Mouse (Mus musculus) spleen, adult 2 months (tissue): ENCODE measurements around the gene AC124108.1. TPM values are rescaled to one million over a fixed set of nuclear protein-coding genes. Genes with fewer than 3 reads are reported as not detected.
A peak's percentile ranks its signal among the peaks of the same experiment; 100 is the strongest.

Experiments used
- DNase-seq, 2 experiments: peaks; one replicate each; pipeline versions ENCODE4 v3.0.0 to v3.0.0-alpha.2; 2012 to 2021; ENCODE audit warnings: low spot score in 2 of 2, low read depth in 1 of 2
- H3K27ac ChIP-seq: fragments of 200-500 bp; 2 replicates; pipeline ENCODE4 v1.5.1; 2012; ENCODE audit warnings: low read length, inconsistent platforms; ENCODE audit not compliant: insufficient read depth
- H3K27me3 ChIP-seq: fragments of 200-500 bp; 2 replicates; pipeline ENCODE4 v1.6.1; 2012; ENCODE audit warnings: mild to moderate bottlenecking, moderate library complexity, low read length, inconsistent platforms; ENCODE audit not compliant: control insufficient read depth, insufficient read depth
- H3K36me3 ChIP-seq: fragments of 200-500 bp; 2 replicates; pipeline ENCODE4 v1.6.1; 2012; ENCODE audit warnings: mild to moderate bottlenecking, low read length, inconsistent platforms; ENCODE audit not compliant: control insufficient read depth, insufficient read depth
- H3K4me1 ChIP-seq: fragments of 200-500 bp; 2 replicates; pipeline ENCODE4 v1.6.1; 2011; ENCODE audit warnings: inconsistent platforms; ENCODE audit not compliant: control insufficient read depth, insufficient read depth, insufficient read length
- H3K4me3 ChIP-seq: fragments of 200-500 bp; 2 replicates; pipeline ENCODE4 v1.5.1; 2011; ENCODE audit warnings: mild to moderate bottlenecking, inconsistent platforms; ENCODE audit not compliant: insufficient read depth, insufficient read length; ENCODE audit errors: extremely low read depth
- CTCF ChIP-seq: fragments of 200-500 bp; IDR thresholded peaks from 2 replicates; pipeline ENCODE4 v1.5.1; 2011; ENCODE audit warnings: mild to moderate bottlenecking, inconsistent platforms; ENCODE audit not compliant: insufficient read depth, insufficient read length, insufficient replicate concordance; ENCODE audit errors: extremely low read depth
- POLR2A ChIP-seq: fragments of 200-500 bp; IDR thresholded peaks from 2 replicates; pipeline ENCODE4 v1.6.1; 2011; ENCODE audit warnings: low read depth, low read length, inconsistent platforms
- WGBS: fragments of 180-500 bp; shearing (Covaris S2); methylation state at CpG from one replicate; pipeline ENCODE4 v1.1.7; 2018; 5-methylcytosine and 5-hydroxymethylcytosine counted together
- polyA plus RNA-seq: library from polyadenylated mRNA; depleted of rRNA; stranded (reverse); fragments of >200 nt; gene quantifications from 2 replicates; pipeline ENCODE4 v1.2.3, GENCODE M21; 2012; rRNA removed

Gene AC124108.1
- polyA plus RNA-seq: not detected in 2 replicates

- Histone ChIP-seq H3K4me3 (peak within 1 kb of the TSS; percentile 45; the same call in 1 of the 2 replicates), H3K27ac (no peak within 1 kb of the TSS), H3K4me1 (peaks cover 8% of the 10 kb centered on the region), H3K27me3 (peaks cover 26% of the 10 kb centered on the region), H3K36me3 (no peaks in the 10 kb centered on the region)
- 3% methylated on average over 34 of the region's 34 CpGs for WGBS
- no peak for DNase-seq
- TF ChIP-seq CTCF: no peak
- TF ChIP-seq POLR2A: no peak
These were observed at the start of gene AC124108.1, which contains the start of gene Lemd1 for GRCm38 (mm10) chr1:132191093-132191785. AC124108.1 (plus strand) TSS chr1:132191457. Lemd1 (plus strand) TSS chr1:132191431.

DNA sequence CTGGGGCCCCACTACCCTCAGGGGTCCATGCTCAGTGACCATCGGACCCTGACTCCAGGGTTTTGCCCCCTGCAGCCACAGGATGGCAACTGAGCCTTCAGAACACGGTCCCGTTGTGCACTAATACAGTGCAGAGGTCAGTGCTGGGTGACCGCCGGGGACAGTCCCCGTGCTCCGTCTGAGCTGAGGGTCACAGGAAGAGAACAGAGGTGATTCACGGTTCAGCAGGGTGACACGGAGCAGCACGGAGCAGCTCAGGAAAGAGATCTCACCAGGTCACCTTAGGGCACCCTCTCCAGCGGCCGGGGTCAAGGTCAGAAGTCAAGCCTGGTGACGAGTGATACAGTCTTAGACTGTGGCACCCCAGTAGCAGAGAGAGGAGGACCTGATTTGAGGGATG, 49.5 kb upstream of the AC124108.1 start:
- H3K27ac ChIP-seq: no peak overlapping the region
- DNase-seq: no peak
- no peaks in the 10 kb centered on the region for H3K4me1 ChIP-seq
- no peak overlapping the region for H3K4me3 ChIP-seq
- peaks cover 12% of the 10 kb centered on the region for H3K27me3 ChIP-seq
- no peak for TF ChIP-seq POLR2A
- TF ChIP-seq CTCF: no peak
- WGBS: 90% methylated on average over 13 of the region's 13 CpGs
- H3K36me3 ChIP-seq: no peaks in the 10 kb centered on the region

GRCm38 (mm10) chr1:132143079-132143478, 48.2 kb upstream of the AC124108.1 start:
- DNase-seq: no peak
- no peak for TF ChIP-seq POLR2A
- TF ChIP-seq CTCF: no peak

DNA sequence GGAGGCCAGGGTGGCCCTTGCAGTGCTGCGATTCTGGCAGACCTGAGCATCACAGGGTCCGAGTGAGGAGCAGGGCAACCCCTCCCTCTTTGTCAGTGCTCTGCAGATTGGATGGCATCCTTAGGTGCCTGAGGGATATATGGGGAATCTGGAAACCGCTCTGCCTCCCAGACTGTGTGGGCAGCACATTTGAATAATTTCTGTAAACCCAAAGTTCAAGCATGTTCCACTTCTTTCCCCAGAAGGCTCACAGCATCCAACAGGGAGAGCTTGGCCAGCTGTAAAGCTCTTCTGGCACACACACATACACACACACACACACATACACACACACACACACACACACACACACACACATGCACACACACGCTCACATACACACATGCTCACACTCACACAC, 47.5 kb upstream of the AC124108.1 start:
- Histone ChIP-seq H3K27me3 (peaks cover 10% of the 10 kb centered on the region; the same call in 1 of the 2 replicates), H3K36me3 (no peaks in the 10 kb centered on the region), H3K4me1 (no peaks in the 10 kb centered on the region), H3K4me3 (no peak overlapping the region), H3K27ac (no peak overlapping the region)
- TF ChIP-seq CTCF (no peak), POLR2A (no peak)
- no peak for DNase-seq
- WGBS: 86% methylated on average over 4 of the region's 4 CpGs

More at GRCm38 (mm10) chr1:132143079-132143478, 48.2 kb upstream of the AC124108.1 start:
- Histone ChIP-seq H3K36me3 (no peaks in the 10 kb centered on the region), H3K4me1 (no peaks in the 10 kb centered on the region), H3K4me3 (no peak overlapping the region), H3K27ac (no peak overlapping the region), H3K27me3 (peaks cover 12% of the 10 kb centered on the region)
- WGBS: 4% methylated on average over 5 of the region's 5 CpGs

- Histone ChIP-seq H3K27me3 (peaks cover 6% of the 10 kb centered on the region; the same call in 1 of the 2 replicates), H3K27ac (no peak overlapping the region), H3K36me3 (no peaks in the 10 kb centered on the region), H3K4me3 (no peak overlapping the region), H3K4me1 (no peaks in the 10 kb centered on the region)
- no peak for TF ChIP-seq POLR2A
- TF ChIP-seq CTCF: no peak
- no peak for DNase-seq
- 86% methylated on average over 2 of the region's 2 CpGs for WGBS
These were observed 47.0 kb upstream of the AC124108.1 start for GRCm38 (mm10) chr1:132144223-132144622.

DNA sequence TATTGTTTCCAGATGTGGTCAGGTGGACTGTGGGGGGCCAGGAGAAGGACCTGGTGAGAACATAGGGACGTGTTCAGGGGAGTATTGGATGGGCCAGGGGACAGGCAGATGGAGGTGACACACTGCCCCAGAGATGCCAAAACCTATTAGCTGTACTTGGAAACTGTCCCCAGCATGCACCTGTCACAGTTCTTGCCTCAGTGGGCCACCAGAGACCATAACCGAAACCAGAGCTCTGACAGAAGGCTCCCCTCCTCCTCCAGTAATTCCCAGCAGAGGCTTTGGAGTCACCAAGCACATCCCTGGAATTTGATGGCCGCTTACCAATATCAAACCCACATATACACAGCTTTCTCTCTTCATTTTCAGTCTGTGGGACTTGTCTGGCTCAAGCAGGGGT, 46.4 kb upstream of the AC124108.1 start:
- Histone ChIP-seq H3K27me3 (peaks cover under 1% of the 10 kb centered on the region; the same call in 1 of the 2 replicates), H3K4me3 (no peak overlapping the region), H3K27ac (no peak overlapping the region), H3K36me3 (no peaks in the 10 kb centered on the region), H3K4me1 (no peaks in the 10 kb centered on the region)
- no peak for TF ChIP-seq POLR2A
- TF ChIP-seq CTCF: no peak
- DNase-seq: no peak
- 88% methylated on average over 3 of the region's 3 CpGs for WGBS
